ENCODE assay signal across 8 mouse cellular contexts in the genomic region with DNA sequence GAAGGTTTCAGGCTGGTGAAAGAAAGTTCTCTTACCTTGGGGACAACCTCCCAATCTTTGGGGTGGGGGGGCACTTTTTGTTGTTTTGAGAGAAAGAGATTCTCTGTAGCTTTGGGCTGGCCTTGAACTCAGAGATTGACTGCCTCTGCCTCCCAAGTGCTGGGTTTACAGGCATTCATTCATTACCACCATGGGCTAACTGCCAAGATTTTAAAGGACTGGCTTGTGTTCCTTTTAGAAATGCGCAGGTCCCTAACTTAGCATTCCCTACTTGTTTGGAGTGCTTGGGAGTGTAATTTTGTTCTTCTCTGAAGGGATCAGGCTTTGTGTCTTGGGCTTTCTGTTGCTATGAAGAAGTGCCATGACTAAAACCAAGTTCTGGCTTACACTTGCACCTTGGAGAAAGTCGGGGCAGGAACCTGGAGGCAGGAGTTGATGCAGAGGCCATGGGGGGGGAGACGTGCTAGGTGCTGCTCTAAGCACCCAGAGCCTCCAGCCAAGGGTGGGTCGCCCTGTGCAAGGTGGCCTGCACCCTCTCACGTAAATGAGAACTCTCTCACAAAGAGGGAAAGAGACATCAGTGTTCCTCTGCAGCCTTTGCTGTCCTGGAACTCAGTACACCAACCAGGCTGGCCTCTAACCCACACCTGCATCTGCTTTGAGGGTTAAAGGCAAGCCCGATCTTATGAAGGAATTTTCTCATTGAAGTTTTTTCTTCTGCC. TPM values are rescaled to one million over a fixed set of nuclear protein-coding genes. Genes with fewer than 3 reads are reported as not detected.
DNase-seq lines count a peak whose midpoint lies in the region; ATAC-seq and TF ChIP-seq lines count a peak whose summit lies in the region.

No protein-coding gene starts in this region.

- peak overlapping the region; percentile 93; the same call in 1 of the 2 replicates for H3K27ac ChIP-seq in kidney, embryonic 15.5 days
- H3K27ac ChIP-seq in cortical plate, adult 2 months (ENCODE audit: insufficient read depth, low read length), result no peak overlapping the region
- H3K27ac ChIP-seq in midbrain, embryonic 16.5 days (ENCODE audit: low read length), result no peak overlapping the region

- no peak for TF ChIP-seq CTCF in cortical plate, adult 2 months (IDR thresholded peaks at IDR 0.05; ENCODE audit: extremely low read depth, insufficient read depth, low read length)

- no peak for ATAC-seq in kidney, embryonic 15.5 days (replicated peaks; ENCODE audit: low FRiP score)
- no peak for ATAC-seq in midbrain, embryonic 16.5 days

- H3K4me2 ChIP-seq in kidney, embryonic 15.5 days, result peak overlapping the region; percentile 90
- peak overlapping the region; percentile 95; the same call in 1 of the 2 replicates for H3K4me2 ChIP-seq in midbrain, embryonic 16.5 days (ENCODE audit: low read length)

- peaks cover 26% of the 10 kb centered on the region for H3K36me3 ChIP-seq in kidney, embryonic 15.5 days
- H3K36me3 ChIP-seq in midbrain, embryonic 16.5 days (ENCODE audit: control insufficient read depth, insufficient read depth, low read length), result peaks cover 12% of the 10 kb centered on the region

- H3K9ac ChIP-seq in kidney, embryonic 15.5 days, result peak overlapping the region; percentile 91
- H3K9ac ChIP-seq in midbrain, embryonic 16.5 days (ENCODE audit: low read depth, low read length), result no peak overlapping the region; the same call in 1 of the 2 replicates

- DNase-seq in kidney, postnatal 25 days, result no peak
- DNase-seq in induced T-regulatory cell, adult 2 months (ENCODE audit: low read depth), result peak; percentile 20
- no peak for DNase-seq in adipocyte (ENCODE audit: low spot score)
- no peak for DNase-seq in layer of hippocampus, postnatal 10 days (ENCODE audit: low spot score in 2 of 2)
- DNase-seq in thymus, postnatal 4 days, result no peak

- no peaks in the 10 kb centered on the region for H3K27me3 ChIP-seq in kidney, embryonic 15.5 days
- no peaks in the 10 kb centered on the region for H3K27me3 ChIP-seq in midbrain, embryonic 16.5 days (ENCODE audit: control insufficient read depth, insufficient read depth, low read depth, low read length)

- 85% methylated on average over 6 of the region's 6 CpGs for WGBS in kidney, embryonic 15.5 days
- WGBS in midbrain, embryonic 16.5 days, result 82% methylated on average over 6 of the region's 6 CpGs

- no peak for TF ChIP-seq POLR2A in cortical plate, adult 2 months (IDR thresholded peaks at IDR 0.05; ENCODE audit: extremely low read depth, insufficient read depth, low read length)

- H3K4me1 ChIP-seq in kidney, embryonic 15.5 days, result peaks cover 23% of the 10 kb centered on the region
- peaks cover 3% of the 10 kb centered on the region; the same call in 1 of the 2 replicates for H3K4me1 ChIP-seq in cortical plate, adult 2 months (ENCODE audit: control insufficient read depth, insufficient read depth, low read length)
- H3K4me1 ChIP-seq in midbrain, embryonic 16.5 days (ENCODE audit: control insufficient read depth, insufficient read depth, low read length), result peaks cover 16% of the 10 kb centered on the region

- peak overlapping the region; percentile 73 for H3K4me3 ChIP-seq in kidney, embryonic 15.5 days (replicated peaks)
- peak overlapping the region; percentile 71 for H3K4me3 ChIP-seq in cortical plate, adult 2 months (ENCODE audit: insufficient read depth, low read length)
- H3K4me3 ChIP-seq in midbrain, embryonic 16.5 days (ENCODE audit: low read depth, low read length), result no peak overlapping the region

- no peaks in the 10 kb centered on the region for H3K9me3 ChIP-seq in kidney, embryonic 15.5 days (replicated peaks)
- H3K9me3 ChIP-seq in midbrain, embryonic 16.5 days (replicated peaks; ENCODE audit: control insufficient read depth, low read length, poor library complexity, severe bottlenecking), result no peaks in the 10 kb centered on the region

RNA-seq across cellular contexts. Expression of gene Rpl13, which starts 2.1 kb away (rescaled TPM):
- polyA plus RNA-seq in kidney, embryonic 15.5 days (2015; fragmentation: Nextera tagmentation; extraction: Ambion mirVana), result 1,386 and 1,404 TPM in 2 replicates
- 1,008 and 1,076 TPM in 2 replicates for polyA plus RNA-seq in cortical plate, adult 2 months (2012; rRNA removed)
- polyA plus RNA-seq in midbrain, embryonic 16.5 days (2015; fragmentation: Nextera tagmentation; extraction: Ambion mirVana), result 639 and 669 TPM in 2 replicates
- total RNA-seq in layer of hippocampus, postnatal 10 days (2021), result 100 to 1,000 TPM; 474 to 547 TPM

RNA-seq across cellular contexts. Expression of gene Cpne7, which starts 13.0 kb away (rescaled TPM):
- 0.63 and 1.0 TPM in 2 replicates for polyA plus RNA-seq in kidney, embryonic 15.5 days (2015; fragmentation: Nextera tagmentation; extraction: Ambion mirVana)
- 72.5 and 108 TPM in 2 replicates for polyA plus RNA-seq in cortical plate, adult 2 months (2012; rRNA removed)
- polyA plus RNA-seq in midbrain, embryonic 16.5 days (2015; fragmentation: Nextera tagmentation; extraction: Ambion mirVana), result 10.1 and 17.1 TPM in 2 replicates
- 100 to 1,000 TPM; 232 to 244 TPM for total RNA-seq in layer of hippocampus, postnatal 10 days (2021)

RNA-seq across cellular contexts. Expression of gene Spg7, which starts 41.5 kb away (rescaled TPM):
- 48.9 and 52.5 TPM in 2 replicates for polyA plus RNA-seq in kidney, embryonic 15.5 days (2015; fragmentation: Nextera tagmentation; extraction: Ambion mirVana)
- 76.9 and 93.5 TPM in 2 replicates for polyA plus RNA-seq in cortical plate, adult 2 months (2012; rRNA removed)
- polyA plus RNA-seq in midbrain, embryonic 16.5 days (2015; fragmentation: Nextera tagmentation; extraction: Ambion mirVana), result 47.4 and 48.2 TPM in 2 replicates
- 10 to 100 TPM; 65.8 to 75.5 TPM for total RNA-seq in layer of hippocampus, postnatal 10 days (2021)

RNA-seq across cellular contexts. Expression of gene Sult5a1, which starts 53.9 kb away (rescaled TPM):
- polyA plus RNA-seq in kidney, embryonic 15.5 days (2015; fragmentation: Nextera tagmentation; extraction: Ambion mirVana), result 9.5 and 12.7 TPM in 2 replicates
- polyA plus RNA-seq in cortical plate, adult 2 months (2012; rRNA removed), result 0.10 and 0.87 TPM in 2 replicates
- polyA plus RNA-seq in midbrain, embryonic 16.5 days (2015; fragmentation: Nextera tagmentation; extraction: Ambion mirVana), result 0.40 and 0.42 TPM in 2 replicates
- 1 to 10 TPM in 1 of 2 experiments, under 1 TPM in 1; 0.80 to 1.1 TPM for total RNA-seq in layer of hippocampus, postnatal 10 days (2021)
